Mouse (Mus musculus): ENCODE data around the gene Magi1.

DNA sequence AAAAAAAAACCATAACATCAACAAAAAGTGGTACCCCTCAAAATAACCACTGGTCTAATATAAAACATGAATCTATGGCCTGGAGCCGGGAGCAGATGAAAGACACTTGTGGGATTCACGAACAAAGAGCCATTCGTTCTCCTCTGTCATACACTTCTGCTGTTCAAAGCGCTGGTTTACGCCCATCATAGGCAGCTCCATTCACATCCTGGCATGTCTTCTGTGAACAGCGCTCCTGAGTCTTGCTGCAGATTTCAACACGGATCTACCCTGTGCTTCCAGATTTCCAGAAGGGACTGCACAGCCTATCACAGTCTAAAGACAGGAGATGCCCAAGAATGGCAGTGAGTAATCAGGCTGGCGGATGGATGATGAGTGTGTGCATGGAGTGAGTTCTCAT lies 208.5 kb downstream of the Magi1 start:
- TF ChIP-seq CTCF (IDR thresholded peaks at IDR 0.05; ENCODE audit: borderline replicate concordance, extremely low read depth, insufficient read depth, insufficient read length) = no peak
- no peak for TF ChIP-seq POLR2A (IDR thresholded peaks at IDR 0.05; ENCODE audit: borderline replicate concordance, extremely low read depth, insufficient read depth, insufficient read length, poor library complexity, severe bottlenecking)

All from brain, embryonic 14.5 days (tissue).